Mouse (Mus musculus): ENCODE data around the gene Pnpla1. TPM values are rescaled to one million over a fixed set of nuclear protein-coding genes. Genes with fewer than 3 reads are reported as not detected.

Gene Pnpla1
- polyA plus RNA-seq, 1 experiment from 2014 or later = 0.16 TPM

DNA sequence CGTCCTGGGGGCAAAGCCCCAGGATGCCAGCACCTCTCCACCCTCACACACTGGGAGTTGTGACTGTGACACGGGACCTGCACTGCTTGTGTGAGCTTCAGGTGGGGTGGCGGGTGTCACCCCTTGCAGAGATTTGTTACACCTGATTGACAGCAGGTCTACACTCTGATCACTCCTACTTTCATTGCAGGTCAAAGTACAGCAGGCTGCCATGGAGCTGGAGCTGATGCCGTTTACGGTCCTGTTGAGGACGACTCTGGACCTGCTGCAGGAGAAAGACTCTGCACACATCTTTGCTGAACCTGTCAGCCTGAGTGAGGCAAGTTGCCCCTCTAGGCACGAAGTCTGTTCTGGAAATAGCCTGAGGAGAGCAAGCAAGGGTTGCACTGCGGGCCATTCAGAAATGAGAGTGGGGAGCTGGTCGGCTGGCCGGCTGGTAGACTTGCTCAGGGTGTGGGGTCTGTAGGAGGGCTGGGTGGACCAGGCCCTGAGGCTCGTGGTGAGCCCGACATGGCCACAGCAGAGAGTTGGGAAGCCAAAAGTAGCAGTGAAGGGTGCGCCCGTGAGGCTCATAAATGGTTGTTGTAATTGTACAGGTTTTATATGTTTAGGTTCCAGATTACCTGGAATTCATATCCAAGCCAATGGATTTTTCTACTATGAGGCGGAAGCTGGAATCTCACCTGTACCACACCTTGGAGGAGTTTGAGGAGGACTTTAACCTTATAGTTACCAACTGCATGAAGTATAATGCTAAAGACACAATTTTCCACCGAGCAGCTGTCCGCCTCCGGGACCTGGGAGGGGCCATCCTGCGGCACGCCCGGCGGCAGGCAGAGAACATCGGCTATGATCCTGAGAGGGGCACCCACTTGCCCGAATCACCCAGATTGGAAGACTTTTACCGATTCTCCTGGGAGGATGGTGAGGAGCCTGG, 41.1 kb upstream of the Pnpla1 start:
- no peak overlapping the region for H3K27ac ChIP-seq (ENCODE audit: low read depth)
- no peak overlapping the region for H3K4me3 ChIP-seq (ENCODE audit: low read depth, low read length)
- 91% methylated on average over 25 of the region's 25 CpGs for WGBS (ENCODE audit: insufficient replicate concordance)
- peaks cover 86% of the 10 kb centered on the region for H3K36me3 ChIP-seq (replicated peaks; ENCODE audit: insufficient read depth, low read length)
- H3K9me3 ChIP-seq (ENCODE audit: low read length) = no peaks in the 10 kb centered on the region
- no peaks in the 10 kb centered on the region for H3K27me3 ChIP-seq (ENCODE audit: insufficient read depth, low read length)
- TF ChIP-seq CTCF (IDR thresholded peaks at IDR 0.05; ENCODE audit: low read depth) (no peak), EP300 (IDR thresholded peaks at IDR 0.05; ENCODE audit: low read depth) (no peak)
- H3K9ac ChIP-seq (replicated peaks) = no peak overlapping the region
- H3K4me1 ChIP-seq (ENCODE audit: insufficient read depth) = no peaks in the 10 kb centered on the region
- no peak for ATAC-seq
- no peak overlapping the region for H3K4me2 ChIP-seq (ENCODE audit: low read depth, low read length)
- no peak for DNase-seq

DNA sequence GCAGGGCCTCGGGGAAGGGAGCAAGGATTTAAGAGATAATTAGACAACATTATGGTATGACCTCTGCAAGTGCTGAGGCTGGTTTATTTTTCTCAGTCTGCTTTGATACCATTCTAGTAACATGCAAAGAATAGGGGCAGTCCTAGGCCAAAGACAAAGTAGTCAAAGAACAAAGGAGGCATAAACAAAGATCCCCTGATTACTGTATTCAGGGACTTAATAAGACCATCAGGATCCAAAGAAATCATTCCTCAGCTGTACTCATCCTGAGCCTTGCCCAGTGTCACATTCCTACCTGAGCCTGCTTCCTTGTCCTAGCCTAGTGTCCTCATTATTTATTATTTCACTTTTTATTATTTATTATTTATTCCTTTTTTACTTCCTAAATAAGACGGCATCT, 38.0 kb upstream of the Pnpla1 start:
- no peak overlapping the region for H3K4me2 ChIP-seq (ENCODE audit: low read depth, low read length)
- no peak overlapping the region for H3K9ac ChIP-seq (replicated peaks)
- H3K9me3 ChIP-seq (ENCODE audit: low read length) = no peaks in the 10 kb centered on the region
- no peaks in the 10 kb centered on the region for H3K27me3 ChIP-seq (ENCODE audit: insufficient read depth, low read length)
- no peak for TF ChIP-seq EP300 (IDR thresholded peaks at IDR 0.05; ENCODE audit: low read depth)
- TF ChIP-seq CTCF (IDR thresholded peaks at IDR 0.05; ENCODE audit: low read depth) = no peak
- peaks cover 18% of the 10 kb centered on the region; the same call in 1 of the 2 replicates for H3K4me1 ChIP-seq (ENCODE audit: insufficient read depth)
- 82% methylated on average over 2 of the region's 2 CpGs for WGBS (ENCODE audit: insufficient replicate concordance)
- no peak overlapping the region for H3K27ac ChIP-seq (ENCODE audit: low read depth)
- H3K36me3 ChIP-seq (replicated peaks; ENCODE audit: insufficient read depth, low read length) = peaks cover 92% of the 10 kb centered on the region
- no peak overlapping the region for H3K4me3 ChIP-seq (ENCODE audit: low read depth, low read length)
- ATAC-seq (no peak), DNase-seq (no peak)

- Histone ChIP-seq H3K36me3 (replicated peaks; ENCODE audit: insufficient read depth, low read length) (peaks cover 94% of the 10 kb centered on the region), H3K9ac (replicated peaks) (peak overlapping the region; percentile 73), H3K9me3 (ENCODE audit: low read length) (no peaks in the 10 kb centered on the region), H3K27ac (ENCODE audit: low read depth) (peak overlapping the region; percentile 92), H3K27me3 (ENCODE audit: insufficient read depth, low read length) (no peaks in the 10 kb centered on the region), H3K4me1 (ENCODE audit: insufficient read depth) (peaks cover 28% of the 10 kb centered on the region), H3K4me2 (ENCODE audit: low read depth, low read length) (peak overlapping the region; percentile 68), H3K4me3 (ENCODE audit: low read depth, low read length) (peak overlapping the region; percentile 43)
- WGBS (ENCODE audit: insufficient replicate concordance) = 69% methylated on average over 13 of the region's 13 CpGs
- no peak for TF ChIP-seq CTCF (IDR thresholded peaks at IDR 0.05; ENCODE audit: low read depth)
- TF ChIP-seq EP300 (IDR thresholded peaks at IDR 0.05; ENCODE audit: low read depth) = peak; percentile 97
- ATAC-seq (peak; percentile 99), DNase-seq (peak; percentile 77)
Measured at GRCm38 (mm10) chr17:28823004-28823745, 35.0 kb upstream of the Pnpla1 start.

DNA sequence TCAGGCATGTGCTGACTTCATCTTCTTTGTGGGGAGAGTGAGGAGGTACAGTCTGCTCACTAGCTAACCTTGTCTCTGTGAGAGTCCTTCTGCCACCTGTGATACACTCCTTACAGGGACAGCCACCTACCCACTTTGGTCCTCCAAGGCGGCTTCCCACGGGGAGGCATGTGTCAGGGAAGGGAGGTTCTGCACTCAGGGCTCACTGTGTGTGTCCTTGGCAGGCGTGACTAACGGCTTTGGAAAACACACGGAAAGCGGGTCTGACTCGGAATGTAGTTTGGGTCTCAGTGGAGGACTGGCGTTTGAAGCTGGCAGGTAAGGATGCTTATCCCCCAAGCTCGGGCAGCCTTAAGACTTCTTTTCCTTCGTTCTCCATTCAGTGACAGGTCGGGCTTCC, 34.5 kb upstream of the Pnpla1 start:
- TF ChIP-seq EP300 (IDR thresholded peaks at IDR 0.05; ENCODE audit: low read depth) = no peak
- Histone ChIP-seq H3K27me3 (ENCODE audit: insufficient read depth, low read length) (no peaks in the 10 kb centered on the region), H3K4me1 (ENCODE audit: insufficient read depth) (peaks cover 33% of the 10 kb centered on the region), H3K9ac (replicated peaks) (peak overlapping the region; percentile 73), H3K27ac (ENCODE audit: low read depth) (peak overlapping the region; percentile 92), H3K4me3 (ENCODE audit: low read depth, low read length) (peak overlapping the region; percentile 43), H3K36me3 (replicated peaks; ENCODE audit: insufficient read depth, low read length) (peaks cover 94% of the 10 kb centered on the region), H3K4me2 (ENCODE audit: low read depth, low read length) (peak overlapping the region; percentile 68), H3K9me3 (ENCODE audit: low read length) (no peaks in the 10 kb centered on the region)
- 83% methylated on average over 11 of the region's 11 CpGs for WGBS (ENCODE audit: insufficient replicate concordance)
- peak; percentile 26 for ATAC-seq
- no peak for DNase-seq

DNA sequence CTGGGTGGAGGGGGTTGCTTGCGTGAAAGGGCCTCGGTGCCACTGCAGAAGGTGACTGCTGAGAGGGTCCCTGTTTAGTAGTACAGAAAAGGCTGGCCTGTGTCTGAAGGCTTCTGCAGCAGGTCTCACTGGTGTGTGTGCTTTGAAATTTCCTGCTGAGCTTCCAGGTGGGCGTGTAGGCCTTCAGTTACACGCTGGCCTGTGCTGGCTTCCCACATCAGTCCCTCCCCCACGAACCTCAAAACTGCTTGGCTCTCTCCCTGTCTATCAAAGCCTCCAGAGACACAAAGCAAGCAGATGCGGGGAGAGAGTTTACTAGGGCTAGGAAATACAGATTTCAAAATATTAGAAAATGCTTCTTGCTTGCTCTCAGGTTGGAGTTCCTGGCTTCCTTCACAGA, 33.3 kb upstream of the Pnpla1 start:
- WGBS (ENCODE audit: insufficient replicate concordance) = 65% methylated on average over 6 of the region's 6 CpGs
- H3K4me3 ChIP-seq (ENCODE audit: low read depth, low read length) = peak overlapping the region; percentile 43
- H3K9ac ChIP-seq (replicated peaks) = peak overlapping the region; percentile 73
- peaks cover 33% of the 10 kb centered on the region for H3K4me1 ChIP-seq (ENCODE audit: insufficient read depth)
- H3K27me3 ChIP-seq (ENCODE audit: insufficient read depth, low read length) = no peaks in the 10 kb centered on the region
- peak overlapping the region; percentile 68 for H3K4me2 ChIP-seq (ENCODE audit: low read depth, low read length)
- no peak for TF ChIP-seq EP300 (IDR thresholded peaks at IDR 0.05; ENCODE audit: low read depth)
- TF ChIP-seq CTCF (IDR thresholded peaks at IDR 0.05; ENCODE audit: low read depth) = no peak
- peak overlapping the region; percentile 92 for H3K27ac ChIP-seq (ENCODE audit: low read depth)
- no peak for ATAC-seq
- peaks cover 93% of the 10 kb centered on the region for H3K36me3 ChIP-seq (replicated peaks; ENCODE audit: insufficient read depth, low read length)
- no peak for DNase-seq
- no peaks in the 10 kb centered on the region for H3K9me3 ChIP-seq (ENCODE audit: low read length)

All from liver, postnatal 0 days (tissue).